In the genomic region with DNA sequence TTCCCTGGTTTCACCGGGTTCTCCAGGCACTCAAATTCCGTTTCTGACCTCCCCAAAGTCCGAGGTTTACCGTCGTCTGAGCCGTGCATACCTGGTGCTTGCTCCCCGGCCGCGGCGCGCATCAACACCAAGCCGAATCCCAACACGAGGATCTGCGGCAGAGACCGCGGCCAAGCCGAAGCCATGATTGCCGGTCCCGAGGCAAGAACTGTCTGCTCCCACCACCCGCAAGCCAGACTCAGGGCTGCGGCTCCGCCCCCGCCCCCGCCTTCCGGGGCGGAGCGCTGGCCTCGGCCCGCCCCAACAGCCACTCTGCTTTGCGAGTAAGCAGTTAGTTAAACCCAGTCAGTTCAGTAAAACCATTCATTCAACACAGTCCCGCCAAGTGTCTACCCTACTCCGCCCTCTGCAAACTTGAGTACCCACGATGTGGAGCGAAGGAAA, we compare ENCODE assay signal across 8 mouse cellular contexts. TPM values are rescaled to one million over a fixed set of nuclear protein-coding genes. Genes with fewer than 3 reads are reported as not detected.
DNase-seq lines count a peak whose midpoint lies in the region; ATAC-seq lines count a peak whose summit lies in the region.

A gene (minus strand): TSS at position 233 of the 444 bp plus-strand sequence.

- H3K36me3 ChIP-seq in hindbrain, embryonic 15.5 days, result no peaks in the 10 kb centered on the region

- peak within 1 kb of the TSS; percentile 48 for H3K4me3 ChIP-seq in hindbrain, embryonic 15.5 days

- under 1% methylated on average over 34 of the region's 34 CpGs for WGBS in hindbrain, embryonic 15.5 days

- no peaks in the 10 kb centered on the region for H3K9me3 ChIP-seq in hindbrain, embryonic 15.5 days

- H3K27ac ChIP-seq in hindbrain, embryonic 15.5 days (replicated peaks), result no peak within 1 kb of the TSS

- intact Hi-C loops in left cerebral cortex, postnatal 14 days (cut with DNase I), result no loop called here

- peak within 1 kb of the TSS; percentile 94 for H3K4me2 ChIP-seq in hindbrain, embryonic 15.5 days

- H3K9ac ChIP-seq in hindbrain, embryonic 15.5 days, result peak within 1 kb of the TSS; percentile 50

- ATAC-seq in hindbrain, embryonic 15.5 days (ENCODE audit: low FRiP score, low read depth), result peak; percentile 15; the same call in 1 of the 2 replicates
- peak; percentile 64 for ATAC-seq in megakaryocyte-erythroid progenitor cell, adult 5-6 weeks (replicated peaks; ENCODE audit: low FRiP score, low TSS enrichment, poor library complexity, severe bottlenecking)

- peaks cover 65% of the 10 kb centered on the region for H3K27me3 ChIP-seq in hindbrain, embryonic 15.5 days

- peaks cover 52% of the 10 kb centered on the region for H3K4me1 ChIP-seq in hindbrain, embryonic 15.5 days (replicated peaks)

- peak; percentile 95 for DNase-seq in ZHBTc4 (ENCODE audit: low read depth, low spot score)
- peak; percentile 88 to 93 for DNase-seq in cerebellum, postnatal 25 days
- DNase-seq in gastrocnemius, adult 18-20 months (ENCODE audit: low spot score), result peak; percentile 85
- DNase-seq in left cerebral cortex, postnatal 14 days (ENCODE audit: low spot score in 2 of 2), result peak; percentile 66 to 77
- DNase-seq in right cerebral cortex, postnatal 14 days, result peak; percentile 65
- DNase-seq in yolk sac, embryonic 10.5 days (ENCODE audit: low spot score), result peak; percentile 89

RNA-seq across cellular contexts. Expression of the gene that starts here (rescaled TPM):
- 10 to 100 TPM; 19.6 to 99.5 TPM for total RNA-seq in gastrocnemius, adult 18-20 months (2021)
- polyA plus RNA-seq in hindbrain, embryonic 15.5 days (2015; fragmentation: Nextera tagmentation; extraction: Ambion mirVana), result 3.3 and 5.3 TPM in 2 replicates
- 1 to 10 TPM; 6.3 to 9.6 TPM for total RNA-seq in left cerebral cortex, postnatal 14 days (2021)
- total RNA-seq in megakaryocyte-erythroid progenitor cell, adult 5-6 weeks (2014; fragmentation: Nextera tagmentation), result 0.94 and 4.5 TPM in 2 replicates
- 10.7 and 15.6 TPM in 2 replicates for total RNA-seq in megakaryocyte-erythroid progenitor cell, adult 5-6 weeks (2017)
